Mouse (Mus musculus) neural tube, embryonic 15.5 days (tissue): ENCODE data around the gene 4933415A04Rik. TPM values are rescaled to one million over a fixed set of nuclear protein-coding genes. Genes with fewer than 3 reads are reported as not detected.

Experiments
- ATAC-seq: fragments of 200-750 bp; cut with Nextera tagmentation; 2 replicates; pipeline ENCODE4 v1.8.0; 2017; ENCODE audit warnings: mild to moderate bottlenecking, moderate TSS enrichment, moderate library complexity; ENCODE audit not compliant: low FRiP score
- H3K27ac ChIP-seq: fragments of 300-500 bp; sonication (generic); replicated peaks from 2 replicates; pipeline ENCODE4 v1.5.1; 2015; ENCODE audit warnings: mild to moderate bottlenecking, inconsistent platforms
- H3K27me3 ChIP-seq: fragments of 300-500 bp; sonication (generic); replicated peaks from 2 replicates; pipeline ENCODE4 v1.6.1; 2015; ENCODE audit warnings: inconsistent platforms
- H3K36me3 ChIP-seq: fragments of 300-500 bp; sonication (generic); 2 replicates; pipeline ENCODE4 v1.6.1; 2015; ENCODE audit warnings: inconsistent platforms
- H3K4me1 ChIP-seq: fragments of 300-500 bp; sonication (generic); 2 replicates; pipeline ENCODE4 v1.6.1; 2015; ENCODE audit warnings: inconsistent platforms
- H3K4me2 ChIP-seq: fragments of 300-500 bp; sonication (generic); 2 replicates; pipeline ENCODE4 v1.6.1; 2015; ENCODE audit warnings: inconsistent platforms, mild to moderate bottlenecking, moderate library complexity
- H3K4me3 ChIP-seq: fragments of 300-500 bp; sonication (generic); replicated peaks from 2 replicates; pipeline ENCODE4 v1.5.1; 2015; ENCODE audit warnings: mild to moderate bottlenecking, inconsistent platforms
- H3K9ac ChIP-seq: fragments of 300-500 bp; sonication (generic); replicated peaks from 2 replicates; pipeline ENCODE4 v1.6.1; 2015; ENCODE audit warnings: mild to moderate bottlenecking, inconsistent platforms
- H3K9me3 ChIP-seq: fragments of 300-500 bp; sonication (generic); replicated peaks from 2 replicates; pipeline ENCODE4 v1.6.1; 2016; ENCODE audit warnings: inconsistent platforms
- WGBS: fragments of 180-500 bp; shearing (Covaris S2); methylation state at CpG from one replicate; pipeline ENCODE4 v1.1.7; 2015; ENCODE audit warnings: mixed read lengths; 5-methylcytosine and 5-hydroxymethylcytosine counted together
- polyA plus RNA-seq: library from polyadenylated mRNA; unstranded; fragments of >200 nt; fragmentation: Nextera tagmentation; extraction: Ambion mirVana; gene quantifications from 2 replicates; pipeline ENCODE4 v1.2.1, GENCODE M21; 2015

4933415A04Rik gene
- polyA plus RNA-seq, result 2.7 and 3.5 TPM in 2 replicates

DNA sequence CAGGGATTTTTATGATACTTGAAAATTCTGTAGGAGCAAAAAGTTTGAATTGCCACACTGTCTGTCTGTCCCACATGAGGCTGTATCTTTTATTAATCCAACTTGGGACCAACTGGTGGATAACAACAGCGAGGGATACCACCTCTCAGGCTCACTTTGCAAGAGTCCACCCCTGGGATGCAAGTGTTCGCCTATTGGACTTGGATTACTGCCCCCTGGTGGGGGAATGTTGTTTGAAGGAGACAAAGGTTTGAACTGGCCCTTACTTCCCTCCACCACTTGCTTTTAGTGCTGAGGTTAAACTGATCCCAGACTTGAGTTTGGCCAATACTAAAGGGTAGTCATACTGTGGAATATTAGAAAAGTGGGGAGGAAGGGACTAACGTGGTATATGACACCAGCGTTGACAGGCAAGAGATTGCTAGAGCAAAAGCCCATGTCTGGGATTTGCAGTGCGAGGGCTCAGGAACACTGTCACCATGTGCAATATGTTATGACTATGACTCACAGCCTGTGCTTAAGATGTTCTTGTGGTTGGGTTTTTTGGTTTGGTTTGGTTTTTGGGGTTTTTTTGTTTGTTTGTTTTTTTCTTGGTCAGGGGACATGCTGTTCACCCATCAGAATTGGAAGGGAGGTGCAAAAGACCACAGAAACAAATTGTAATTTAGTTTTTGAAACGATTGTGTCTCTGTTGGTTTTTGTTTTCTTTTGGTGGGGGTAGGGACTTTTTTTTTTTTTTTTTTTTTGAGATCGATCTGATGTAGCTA, at the start of gene 4933415A04Rik:
TSS of gene 4933415A04Rik (plus strand) at position 717 of the 767 bp plus-strand sequence.
- WGBS, result 76% methylated on average over 7 of the region's 7 CpGs
- H3K4me3 ChIP-seq, result no peak within 1 kb of the TSS
- H3K9me3 ChIP-seq, result no peaks in the 10 kb centered on the region
- H3K9ac ChIP-seq, result no peak within 1 kb of the TSS
- H3K36me3 ChIP-seq, result peaks cover 18% of the 10 kb centered on the region; the same call in 1 of the 2 replicates
- no peaks in the 10 kb centered on the region for H3K27me3 ChIP-seq
- no peak within 1 kb of the TSS for H3K4me2 ChIP-seq
- 0 out of 2 replicates have a peak, but pooled peaks cover 5% of the 10 kb centered on the region for H3K4me1 ChIP-seq
- H3K27ac ChIP-seq, result no peak within 1 kb of the TSS
- ATAC-seq, result no peak

DNA sequence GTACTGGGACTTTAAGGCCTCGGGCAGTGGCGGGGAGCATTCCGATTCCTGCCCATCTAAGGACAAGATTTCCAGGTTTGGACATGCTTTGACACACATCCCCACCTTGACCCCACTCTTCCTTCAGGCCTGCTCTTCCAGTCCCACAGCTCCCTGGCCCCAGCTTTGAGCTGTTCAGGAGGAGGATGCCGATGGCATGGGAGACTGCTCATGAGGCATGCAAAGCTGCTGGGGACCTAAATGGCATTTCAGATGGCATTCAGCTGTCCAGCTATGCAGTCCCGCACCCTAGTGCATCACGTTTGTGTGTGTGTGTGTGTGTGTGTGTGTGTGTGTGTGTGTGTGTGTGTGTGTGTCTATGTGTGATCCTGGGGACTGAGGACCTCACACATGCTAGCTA, 49.8 kb upstream of the 4933415A04Rik start:
- 88% methylated on average over 6 of the region's 6 CpGs for WGBS
- no peaks in the 10 kb centered on the region for H3K27me3 ChIP-seq
- H3K9me3 ChIP-seq, result no peaks in the 10 kb centered on the region
- no peak overlapping the region for H3K4me2 ChIP-seq
- H3K27ac ChIP-seq, result no peak overlapping the region
- H3K9ac ChIP-seq, result no peak overlapping the region
- no peak for ATAC-seq
- peaks cover 10% of the 10 kb centered on the region for H3K4me1 ChIP-seq
- no peak overlapping the region for H3K4me3 ChIP-seq
- no peaks in the 10 kb centered on the region for H3K36me3 ChIP-seq

DNA sequence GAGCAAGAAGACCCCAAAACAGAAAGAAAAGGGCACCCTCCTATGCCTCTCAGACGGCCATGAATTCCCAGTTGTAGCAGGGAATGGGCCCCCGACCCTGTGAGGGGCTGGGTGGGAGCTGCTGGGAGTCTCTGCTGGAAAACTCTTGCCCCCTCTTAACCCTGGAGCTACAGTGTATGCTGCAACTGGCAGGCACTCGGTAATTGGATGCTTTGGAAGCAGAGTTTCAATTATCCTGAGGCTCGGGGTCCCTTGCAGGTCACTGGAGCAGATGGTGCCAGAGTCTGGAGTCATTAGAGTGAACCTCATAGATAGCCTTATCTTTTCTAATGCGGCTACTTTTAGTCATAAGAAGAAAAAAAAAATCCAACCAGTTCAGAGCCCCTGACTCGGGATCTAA, 47.0 kb upstream of the 4933415A04Rik start:
- 0 out of 2 replicates have a peak overlapping the region, but pooled peaks have one; percentile 9 for H3K4me2 ChIP-seq
- H3K4me3 ChIP-seq, result no peak overlapping the region
- H3K27ac ChIP-seq, result no peak overlapping the region
- no peaks in the 10 kb centered on the region for H3K36me3 ChIP-seq
- ATAC-seq, result peak; percentile 25; the same call in 1 of the 2 replicates
- H3K27me3 ChIP-seq, result no peaks in the 10 kb centered on the region
- no peaks in the 10 kb centered on the region for H3K9me3 ChIP-seq
- no peak overlapping the region for H3K9ac ChIP-seq
- WGBS, result 15% methylated on average over 6 of the region's 6 CpGs
- peaks cover 10% of the 10 kb centered on the region for H3K4me1 ChIP-seq

DNA sequence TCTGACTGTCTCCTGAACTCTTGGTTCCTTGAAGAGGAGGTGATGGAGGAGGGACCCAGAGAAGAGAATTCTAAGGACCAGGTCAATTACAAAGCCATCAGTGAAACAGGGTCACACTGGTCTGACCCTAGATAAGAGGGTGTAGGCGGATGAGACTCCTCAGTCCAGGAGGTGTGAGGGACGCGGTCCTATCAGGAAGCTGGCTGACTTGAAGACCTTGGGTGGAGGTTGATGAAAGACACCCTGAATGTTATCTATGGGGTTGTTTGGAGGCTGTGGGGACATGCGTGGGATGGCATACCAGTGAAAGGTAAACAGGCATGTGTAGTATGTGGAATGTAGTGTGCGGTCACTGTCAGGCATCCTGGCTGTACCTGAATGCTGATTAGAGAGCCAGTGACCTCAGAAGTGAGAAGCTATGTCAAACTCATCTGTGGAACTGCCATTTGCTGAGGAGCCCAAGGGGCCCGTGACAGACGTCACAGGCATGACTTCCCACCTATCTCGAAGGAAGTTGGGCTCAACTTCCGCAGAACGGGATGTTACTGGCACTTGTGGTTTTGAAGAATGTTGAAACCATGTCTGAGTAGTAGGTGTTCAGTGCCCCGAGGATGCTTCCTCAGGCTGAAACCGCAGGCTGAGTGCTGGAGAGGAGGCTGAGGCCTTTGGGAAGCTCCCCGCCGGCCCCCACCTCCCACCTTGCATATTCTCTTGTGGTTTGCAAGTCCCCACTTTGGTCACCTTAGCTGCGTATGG, 43.0 kb upstream of the 4933415A04Rik start:
- Histone ChIP-seq H3K27ac (no peak overlapping the region), H3K4me1 (peaks cover 21% of the 10 kb centered on the region), H3K36me3 (no peaks in the 10 kb centered on the region), H3K4me2 (no peak overlapping the region), H3K9ac (no peak overlapping the region), H3K27me3 (no peaks in the 10 kb centered on the region), H3K4me3 (no peak overlapping the region), H3K9me3 (no peaks in the 10 kb centered on the region)
- no peak for ATAC-seq
- WGBS, result 95% methylated on average over 15 of the region's 15 CpGs

DNA sequence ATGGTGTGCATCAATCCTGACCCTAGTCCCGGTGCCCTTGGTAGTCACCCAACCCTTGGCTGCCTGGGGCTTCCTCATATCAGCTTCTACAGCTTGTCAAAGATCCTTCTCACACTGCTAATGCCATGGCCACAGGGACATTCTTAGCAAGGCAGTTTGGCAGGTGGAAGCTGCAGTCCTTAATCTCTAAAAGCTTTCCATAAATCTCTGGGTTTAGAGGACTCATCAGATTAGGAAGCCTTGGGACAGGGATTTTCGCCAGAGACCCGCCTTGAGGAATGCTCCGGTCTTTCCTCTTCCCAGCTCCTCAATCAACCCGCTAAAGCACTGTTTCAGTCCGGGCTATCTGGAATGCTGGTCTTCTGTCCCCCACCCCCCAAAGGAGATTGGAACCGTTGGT, 42.0 kb upstream of the 4933415A04Rik start:
- Histone ChIP-seq H3K9ac (no peak overlapping the region), H3K27me3 (no peaks in the 10 kb centered on the region), H3K4me3 (no peak overlapping the region), H3K36me3 (no peaks in the 10 kb centered on the region), H3K9me3 (no peaks in the 10 kb centered on the region), H3K4me2 (no peak overlapping the region), H3K4me1 (peaks cover 21% of the 10 kb centered on the region), H3K27ac (no peak overlapping the region)
- ATAC-seq, result no peak
- 87% methylated on average over 7 of the region's 7 CpGs for WGBS

DNA sequence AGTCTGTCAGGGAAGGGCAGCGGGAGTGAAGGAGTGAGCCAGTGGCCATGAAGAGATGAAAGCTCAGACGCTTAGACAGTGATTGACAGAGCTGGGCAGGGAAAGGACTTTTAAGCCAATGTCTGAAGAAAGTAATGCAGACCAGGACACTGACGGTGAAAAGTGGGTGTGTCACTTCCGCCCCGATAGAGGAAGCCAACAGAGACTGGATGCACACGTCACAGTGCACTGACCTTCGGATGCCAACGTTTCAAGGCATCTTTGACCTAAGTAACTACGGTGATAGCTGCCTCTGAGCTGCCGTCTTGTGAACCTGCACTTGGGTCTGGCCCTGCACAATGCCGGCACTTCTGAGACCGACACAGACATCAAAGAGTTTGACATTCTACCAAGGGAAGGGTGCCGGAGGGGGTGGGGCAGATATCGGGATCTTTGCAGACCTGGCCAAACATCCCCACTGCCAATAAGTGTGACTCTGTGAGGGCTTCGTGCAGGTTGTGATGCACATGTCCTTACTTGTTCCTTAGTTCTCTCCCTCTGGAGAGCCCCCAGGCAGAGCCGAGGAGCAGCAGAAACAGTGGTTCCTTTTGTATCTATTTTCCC, 40.9 kb upstream of the 4933415A04Rik start:
- Histone ChIP-seq H3K4me2 (no peak overlapping the region), H3K9me3 (no peaks in the 10 kb centered on the region), H3K4me3 (no peak overlapping the region), H3K27ac (no peak overlapping the region), H3K36me3 (no peaks in the 10 kb centered on the region), H3K4me1 (peaks cover 24% of the 10 kb centered on the region), H3K27me3 (no peaks in the 10 kb centered on the region), H3K9ac (no peak overlapping the region)
- WGBS, result 73% methylated on average over 16 of the region's 16 CpGs
- no peak for ATAC-seq

DNA sequence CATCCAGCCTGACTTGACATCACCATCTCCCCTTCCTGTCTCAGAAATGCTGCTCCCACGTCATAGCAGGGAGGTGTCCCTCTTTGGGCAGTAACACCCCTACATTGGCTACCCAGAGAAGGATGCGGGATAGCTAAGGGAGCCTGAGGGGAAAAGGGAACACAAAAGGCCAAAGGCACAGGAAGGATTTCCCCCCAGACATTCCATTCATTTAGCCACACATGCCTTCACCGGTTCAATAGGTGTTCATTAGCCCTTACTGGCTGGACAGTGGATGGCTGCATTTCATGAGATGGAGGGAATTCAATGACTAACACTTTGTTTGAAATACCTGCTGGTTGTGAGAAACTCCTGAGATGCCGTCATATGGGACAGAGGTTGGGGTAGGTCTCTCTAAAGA, 40.2 kb upstream of the 4933415A04Rik start:
- Histone ChIP-seq H3K27me3 (no peaks in the 10 kb centered on the region), H3K4me2 (no peak overlapping the region), H3K4me3 (no peak overlapping the region), H3K4me1 (peaks cover 24% of the 10 kb centered on the region), H3K9ac (no peak overlapping the region), H3K27ac (no peak overlapping the region), H3K9me3 (no peaks in the 10 kb centered on the region), H3K36me3 (no peaks in the 10 kb centered on the region)
- WGBS, result 69% methylated on average over 4 of the region's 4 CpGs
- ATAC-seq, result no peak

DNA sequence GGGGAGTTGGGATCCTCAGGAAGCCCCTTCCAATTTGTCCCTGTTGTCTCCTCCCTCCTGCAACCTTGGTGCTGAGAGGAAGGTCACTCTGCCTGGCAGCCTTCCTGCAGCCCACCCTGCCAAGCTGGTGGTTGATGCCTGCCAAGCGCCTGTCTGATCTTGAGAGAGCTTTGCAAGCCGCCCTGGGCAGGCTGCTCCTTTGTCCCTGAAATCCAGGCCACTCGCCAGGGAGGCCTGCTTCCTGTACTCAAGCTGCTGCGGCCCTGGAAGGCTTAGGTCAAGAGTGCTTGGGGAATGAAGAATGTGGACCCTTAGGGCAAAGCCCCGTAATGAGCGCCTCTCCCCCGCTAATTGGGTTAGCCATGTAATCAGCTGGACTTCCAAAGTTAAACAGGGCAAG, 38.7 kb upstream of the 4933415A04Rik start:
- H3K9ac ChIP-seq, result no peak overlapping the region

DNA sequence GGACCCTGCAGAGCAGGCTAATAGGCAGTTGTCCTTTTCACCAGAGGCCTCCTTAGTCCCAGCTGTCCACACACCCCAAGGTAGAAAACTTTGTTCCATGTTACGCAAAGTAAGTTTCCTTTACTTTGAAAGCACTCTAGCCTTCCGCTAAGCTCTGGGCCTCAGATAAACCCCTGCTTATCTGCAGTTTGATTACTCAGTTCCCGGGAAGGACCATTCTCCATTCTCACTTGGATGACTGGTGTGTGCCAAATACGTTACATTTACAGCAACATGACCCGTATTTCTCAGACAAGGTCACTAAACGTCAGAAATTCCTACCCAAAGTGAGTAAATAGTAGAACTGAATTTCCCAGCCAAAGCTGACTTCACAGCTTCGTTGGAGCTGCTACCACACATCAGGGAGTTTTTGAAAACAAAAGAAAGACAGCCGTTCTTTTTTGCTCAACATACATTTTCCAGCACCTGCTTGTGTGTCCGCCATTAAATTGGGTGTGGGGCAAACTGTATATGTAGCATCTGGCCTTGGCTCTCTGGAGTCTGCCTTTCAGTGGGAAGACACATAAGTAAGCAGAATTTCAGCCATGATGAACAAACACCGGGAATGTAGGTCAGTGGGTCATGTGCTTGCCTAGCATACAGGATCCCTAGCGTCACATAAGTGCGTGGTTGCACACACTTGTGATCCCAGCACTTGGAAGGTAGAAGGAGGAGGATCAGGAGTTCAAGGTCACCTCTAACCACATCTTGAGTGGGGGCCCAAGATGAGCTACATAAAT, 38.0 kb upstream of the 4933415A04Rik start:
- Histone ChIP-seq H3K4me3 (no peak overlapping the region), H3K4me1 (peaks cover 24% of the 10 kb centered on the region), H3K4me2 (no peak overlapping the region), H3K9ac (no peak overlapping the region), H3K9me3 (no peaks in the 10 kb centered on the region), H3K27ac (peak overlapping the region; percentile 69), H3K27me3 (no peaks in the 10 kb centered on the region), H3K36me3 (no peaks in the 10 kb centered on the region)
- 69% methylated on average over 12 of the region's 12 CpGs for WGBS
- ATAC-seq, result no peak

More for the DNA sequence above, 38.7 kb upstream of the 4933415A04Rik start:
- 24% methylated on average over 7 of the region's 7 CpGs for WGBS
- Histone ChIP-seq H3K27ac (peak overlapping the region; percentile 69), H3K4me3 (no peak overlapping the region), H3K9me3 (no peaks in the 10 kb centered on the region), H3K36me3 (no peaks in the 10 kb centered on the region), H3K4me2 (no peak overlapping the region), H3K27me3 (no peaks in the 10 kb centered on the region), H3K4me1 (peaks cover 24% of the 10 kb centered on the region)
- ATAC-seq, result peak; percentile 53; the same call in 1 of the 2 replicates

DNA sequence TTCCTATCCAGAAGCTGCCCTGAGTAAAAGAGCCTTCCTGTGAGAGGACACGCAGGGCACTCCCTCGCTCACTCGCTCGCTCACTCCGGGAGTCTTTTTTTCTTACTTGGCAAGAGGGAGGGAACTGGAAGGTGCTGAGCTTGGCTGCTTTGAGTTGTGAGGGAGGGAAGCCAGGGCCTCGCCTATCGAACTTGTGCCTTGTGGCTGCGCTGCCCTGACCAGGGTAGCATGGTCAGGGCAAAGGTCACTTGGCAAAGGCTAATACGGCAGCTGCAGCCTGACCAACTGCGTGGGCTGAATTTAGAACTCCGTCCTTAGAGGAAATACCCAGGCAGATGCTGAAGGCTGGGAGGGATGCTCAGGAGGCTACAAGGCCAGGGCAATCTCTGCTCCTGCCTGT, 37.1 kb upstream of the 4933415A04Rik start:
- Histone ChIP-seq H3K27me3 (no peaks in the 10 kb centered on the region), H3K27ac (no peak overlapping the region), H3K9ac (no peak overlapping the region), H3K4me1 (peaks cover 27% of the 10 kb centered on the region), H3K9me3 (no peaks in the 10 kb centered on the region), H3K4me3 (no peak overlapping the region), H3K36me3 (no peaks in the 10 kb centered on the region), H3K4me2 (no peak overlapping the region)
- ATAC-seq, result no peak
- WGBS, result 60% methylated on average over 11 of the region's 11 CpGs

DNA sequence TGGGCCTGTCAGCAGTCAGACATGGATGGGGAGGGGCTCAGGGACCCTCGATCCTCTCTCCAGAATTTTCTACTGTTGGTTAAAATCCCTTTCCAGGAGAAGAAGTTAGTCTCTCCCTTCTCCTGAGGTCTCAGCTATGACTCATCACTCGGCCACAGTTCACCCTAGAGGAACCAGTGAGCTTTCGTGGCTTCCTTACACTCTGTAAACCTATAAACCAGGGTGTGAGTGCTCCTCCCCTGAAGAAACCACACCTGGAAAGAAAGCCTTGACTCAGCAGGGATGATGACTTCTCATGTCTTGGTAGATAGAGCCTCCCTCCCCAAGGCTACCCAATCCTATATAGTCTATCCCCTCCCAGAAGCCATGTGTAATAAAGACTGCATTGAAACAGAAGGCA, 35.1 kb upstream of the 4933415A04Rik start:
- no peak overlapping the region for H3K27ac ChIP-seq
- no peaks in the 10 kb centered on the region for H3K27me3 ChIP-seq
- peaks cover 27% of the 10 kb centered on the region for H3K4me1 ChIP-seq
- H3K4me3 ChIP-seq, result no peak overlapping the region
- WGBS, result 91% methylated on average over 3 of the region's 3 CpGs
- no peaks in the 10 kb centered on the region for H3K9me3 ChIP-seq
- H3K4me2 ChIP-seq, result no peak overlapping the region
- ATAC-seq, result no peak
- H3K36me3 ChIP-seq, result no peaks in the 10 kb centered on the region; the same call in 1 of the 2 replicates
- H3K9ac ChIP-seq, result no peak overlapping the region
